In the genomic region with DNA sequence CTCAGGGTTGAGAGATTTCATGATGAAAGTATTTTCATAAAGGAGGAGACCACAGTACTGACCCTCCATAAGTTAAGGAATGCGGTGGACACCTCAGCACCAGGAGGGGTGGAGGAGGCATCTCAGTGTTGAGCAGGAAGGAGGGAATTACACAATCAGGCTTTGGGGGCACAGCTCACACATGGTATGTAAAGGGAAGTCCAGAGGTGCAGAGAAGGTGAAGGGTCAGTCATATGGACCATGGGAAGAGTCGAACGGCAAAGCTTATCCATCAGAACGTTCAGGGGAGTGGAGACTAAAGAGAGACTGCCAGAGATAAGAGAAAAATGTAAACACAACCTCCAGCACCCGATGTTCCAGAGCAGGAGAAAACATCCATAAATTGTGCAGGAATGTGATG, we compare ENCODE assay signal across 15 mouse cellular contexts.
DNase-seq lines count a peak whose midpoint lies in the region; ATAC-seq lines count a peak whose summit lies in the region.
"Had no signal": no experiment of that assay in that cellular context is flagged by ENCODE, and none has a peak within 500 bp of the region (broad histone marks: within the 10 kb centered on the region; RNA-seq: fewer than 3 reads in every experiment).

No protein-coding gene starts in this region.

- WGBS in heart, embryonic 12.5 days: 19% methylated on average over 5 of the region's 5 CpGs
- WGBS in lung, embryonic 16.5 days: 17% methylated on average over 5 of the region's 5 CpGs
- 19% methylated on average over 5 of the region's 5 CpGs for WGBS in limb, embryonic 15.5 days

- no peaks in the 10 kb centered on the region for H3K27me3 ChIP-seq in heart, embryonic 12.5 days (replicated peaks)
- H3K27me3 ChIP-seq in lung, embryonic 16.5 days (ENCODE audit: control insufficient read depth, insufficient read depth, low read depth, low read length): no peaks in the 10 kb centered on the region
- no peaks in the 10 kb centered on the region for H3K27me3 ChIP-seq in limb, embryonic 15.5 days
- H3K27me3 ChIP-seq: hindbrain, embryonic 13.5 days had no signal

- H3K9ac ChIP-seq in heart, embryonic 12.5 days: no peak overlapping the region
- no peak overlapping the region for H3K9ac ChIP-seq in lung, embryonic 16.5 days (ENCODE audit: low read length)
- no peak overlapping the region for H3K9ac ChIP-seq in limb, embryonic 15.5 days
- H3K9ac ChIP-seq: hindbrain, embryonic 13.5 days had no signal

- DNase-seq in heart, postnatal 14 days: no peak
- no peak for DNase-seq in lung, postnatal 10 days
- DNase-seq in right cerebral cortex, postnatal 4 days: no peak
- DNase-seq in right cerebral cortex, postnatal 36 days (ENCODE audit: low spot score in 2 of 2): no peak
- DNase-seq in embryo, embryonic 9.5 days (ENCODE audit: extremely low spot score): no peak
- DNase-seq: B cell, adult 2 months; cerebellum, adult 8-10 months; heart, adult 2 months; kidney, postnatal 4 days had no signal

- ATAC-seq in heart, embryonic 12.5 days (ENCODE audit: insufficient number of reproducible peaks, low FRiP score): peak; percentile 59; the same call in 1 of the 2 replicates
- peak; percentile 26; the same call in 1 of the 2 replicates for ATAC-seq in lung, embryonic 16.5 days (ENCODE audit: low read depth)
- peak; percentile 61 for ATAC-seq in limb, embryonic 15.5 days (ENCODE audit: insufficient number of reproducible peaks, low FRiP score, low TSS enrichment, low read depth)
- ATAC-seq: activated CD4-positive, CD25-positive, alpha-beta regulatory T cell, adult 4 months had no signal

- no peaks in the 10 kb centered on the region; the same call in 1 of the 2 replicates for H3K9me3 ChIP-seq in heart, embryonic 12.5 days (replicated peaks)
- H3K9me3 ChIP-seq in lung, embryonic 16.5 days (ENCODE audit: control insufficient read depth, low read length): 0 out of 2 replicates have a peak, but pooled peaks cover 2% of the 10 kb centered on the region
- H3K9me3 ChIP-seq in limb, embryonic 15.5 days: no peaks in the 10 kb centered on the region
- H3K9me3 ChIP-seq: hindbrain, embryonic 13.5 days had no signal

- no peak overlapping the region for H3K4me2 ChIP-seq in heart, embryonic 12.5 days
- no peak overlapping the region for H3K4me2 ChIP-seq in lung, embryonic 16.5 days (ENCODE audit: low read depth, low read length)
- no peak overlapping the region for H3K4me2 ChIP-seq in limb, embryonic 15.5 days
- H3K4me2 ChIP-seq: hindbrain, embryonic 13.5 days had no signal

- no peak overlapping the region for H3K4me3 ChIP-seq in heart, embryonic 12.5 days
- H3K4me3 ChIP-seq in lung, embryonic 16.5 days (ENCODE audit: low read length): no peak overlapping the region
- no peak overlapping the region for H3K4me3 ChIP-seq in limb, embryonic 15.5 days
- H3K4me3 ChIP-seq: heart, adult 2 months; hindbrain, embryonic 13.5 days had no signal

- no peaks in the 10 kb centered on the region for H3K36me3 ChIP-seq in heart, embryonic 12.5 days
- H3K36me3 ChIP-seq in lung, embryonic 16.5 days (ENCODE audit: control insufficient read depth, insufficient read depth, low read length): no peaks in the 10 kb centered on the region
- H3K36me3 ChIP-seq in limb, embryonic 15.5 days: no peaks in the 10 kb centered on the region
- H3K36me3 ChIP-seq: G1E; hindbrain, embryonic 13.5 days had no signal

- H3K4me1 ChIP-seq in heart, embryonic 12.5 days (replicated peaks): peaks cover 10% of the 10 kb centered on the region
- H3K4me1 ChIP-seq in lung, embryonic 16.5 days (replicated peaks; ENCODE audit: control insufficient read depth, insufficient read depth, low read length): no peaks in the 10 kb centered on the region; the same call in 1 of the 2 replicates
- H3K4me1 ChIP-seq in limb, embryonic 15.5 days: peaks cover 27% of the 10 kb centered on the region
- H3K4me1 ChIP-seq: hindbrain, embryonic 13.5 days had no signal

- no peak overlapping the region for H3K27ac ChIP-seq in heart, embryonic 12.5 days (ENCODE audit: poor library complexity, severe bottlenecking)
- no peak overlapping the region for H3K27ac ChIP-seq in lung, embryonic 16.5 days (ENCODE audit: low read length)
- H3K27ac ChIP-seq in limb, embryonic 15.5 days: peak overlapping the region; percentile 92
- H3K27ac ChIP-seq: heart, adult 2 months; hindbrain, embryonic 13.5 days had no signal

- intact Hi-C loops in heart, postnatal 14 days (cut with DNase I): no loop called here
